Mouse (Mus musculus): ENCODE measurements around the gene Gm20388. TPM values are rescaled to one million over a fixed set of nuclear protein-coding genes. Genes with fewer than 3 reads are reported as not detected.

The Gm20388 gene
- polyA plus RNA-seq, 1 experiment, result 28.1 TPM

GRCm38 (mm10) chr8:122180116-122180515 is 2269.5 kb downstream of the Gm20388 start:
- Histone ChIP-seq H3K27ac (ENCODE audit: insufficient read depth, low read length) (no peak overlapping the region), H3K27me3 (ENCODE audit: control insufficient read depth, insufficient read depth, low read length, poor library complexity, severe bottlenecking) (no peaks in the 10 kb centered on the region), H3K9me3 (replicated peaks; ENCODE audit: control insufficient read depth, insufficient read depth, low read length, poor library complexity, severe bottlenecking) (no peaks in the 10 kb centered on the region), H3K4me3 (ENCODE audit: low read depth, low read length) (no peak overlapping the region), H3K9ac (ENCODE audit: low read depth, poor library complexity, severe bottlenecking) (no peak overlapping the region), H3K4me1 (ENCODE audit: control insufficient read depth, insufficient read depth, low read length) (peaks cover 10% of the 10 kb centered on the region), H3K36me3 (ENCODE audit: control insufficient read depth, insufficient read depth, low read length, poor library complexity, severe bottlenecking) (no peaks in the 10 kb centered on the region)
- no peak for TF ChIP-seq CTCF (IDR thresholded peaks at IDR 0.05; ENCODE audit: low read depth, low read length)
- no peak for TF ChIP-seq POLR2A (IDR thresholded peaks at IDR 0.05; ENCODE audit: insufficient read depth, low read length)
- TF ChIP-seq EP300 (IDR thresholded peaks at IDR 0.05; ENCODE audit: insufficient read depth, low read depth, low read length), result no peak

GRCm38 (mm10) chr8:122181414-122181813 is 2270.8 kb downstream of the Gm20388 start:
- no peak overlapping the region for H3K9ac ChIP-seq (ENCODE audit: low read depth, poor library complexity, severe bottlenecking)
- H3K4me1 ChIP-seq (ENCODE audit: control insufficient read depth, insufficient read depth, low read length), result peaks cover 8% of the 10 kb centered on the region
- no peaks in the 10 kb centered on the region for H3K36me3 ChIP-seq (ENCODE audit: control insufficient read depth, insufficient read depth, low read length, poor library complexity, severe bottlenecking)
- H3K4me3 ChIP-seq (ENCODE audit: low read depth, low read length), result no peak overlapping the region
- no peaks in the 10 kb centered on the region for H3K9me3 ChIP-seq (replicated peaks; ENCODE audit: control insufficient read depth, insufficient read depth, low read length, poor library complexity, severe bottlenecking)
- TF ChIP-seq EP300 (IDR thresholded peaks at IDR 0.05; ENCODE audit: insufficient read depth, low read depth, low read length) (no peak), POLR2A (IDR thresholded peaks at IDR 0.05; ENCODE audit: insufficient read depth, low read length) (no peak), CTCF (IDR thresholded peaks at IDR 0.05; ENCODE audit: low read depth, low read length) (no peak)
- H3K27ac ChIP-seq (ENCODE audit: insufficient read depth, low read length), result no peak overlapping the region
- H3K27me3 ChIP-seq (ENCODE audit: control insufficient read depth, insufficient read depth, low read length, poor library complexity, severe bottlenecking), result no peaks in the 10 kb centered on the region

- Histone ChIP-seq H3K4me3 (ENCODE audit: low read depth, low read length) (no peak overlapping the region), H3K9me3 (replicated peaks; ENCODE audit: control insufficient read depth, insufficient read depth, low read length, poor library complexity, severe bottlenecking) (no peaks in the 10 kb centered on the region), H3K4me1 (ENCODE audit: control insufficient read depth, insufficient read depth, low read length) (peaks cover 7% of the 10 kb centered on the region), H3K36me3 (ENCODE audit: control insufficient read depth, insufficient read depth, low read length, poor library complexity, severe bottlenecking) (no peaks in the 10 kb centered on the region), H3K27me3 (ENCODE audit: control insufficient read depth, insufficient read depth, low read length, poor library complexity, severe bottlenecking) (no peaks in the 10 kb centered on the region), H3K9ac (ENCODE audit: low read depth, poor library complexity, severe bottlenecking) (no peak overlapping the region), H3K27ac (ENCODE audit: insufficient read depth, low read length) (no peak overlapping the region)
- TF ChIP-seq POLR2A (IDR thresholded peaks at IDR 0.05; ENCODE audit: insufficient read depth, low read length), result no peak
- TF ChIP-seq EP300 (IDR thresholded peaks at IDR 0.05; ENCODE audit: insufficient read depth, low read depth, low read length), result no peak
- TF ChIP-seq CTCF (IDR thresholded peaks at IDR 0.05; ENCODE audit: low read depth, low read length), result no peak
Measured at GRCm38 (mm10) chr8:122181991-122182390, 2271.3 kb downstream of the Gm20388 start.

GRCm38 (mm10) chr8:122186363-122186974 is 2275.8 kb downstream of the Gm20388 start:
- Histone ChIP-seq H3K4me1 (ENCODE audit: control insufficient read depth, insufficient read depth, low read length) (no peaks in the 10 kb centered on the region), H3K9me3 (replicated peaks; ENCODE audit: control insufficient read depth, insufficient read depth, low read length, poor library complexity, severe bottlenecking) (no peaks in the 10 kb centered on the region), H3K9ac (ENCODE audit: low read depth, poor library complexity, severe bottlenecking) (no peak overlapping the region), H3K27me3 (ENCODE audit: control insufficient read depth, insufficient read depth, low read length, poor library complexity, severe bottlenecking) (no peaks in the 10 kb centered on the region), H3K36me3 (ENCODE audit: control insufficient read depth, insufficient read depth, low read length, poor library complexity, severe bottlenecking) (no peaks in the 10 kb centered on the region), H3K27ac (ENCODE audit: insufficient read depth, low read length) (no peak overlapping the region), H3K4me3 (ENCODE audit: low read depth, low read length) (no peak overlapping the region)
- TF ChIP-seq POLR2A (IDR thresholded peaks at IDR 0.05; ENCODE audit: insufficient read depth, low read length), result no peak
- no peak for TF ChIP-seq EP300 (IDR thresholded peaks at IDR 0.05; ENCODE audit: insufficient read depth, low read depth, low read length)
- TF ChIP-seq CTCF (IDR thresholded peaks at IDR 0.05; ENCODE audit: low read depth, low read length), result no peak

GRCm38 (mm10) chr8:122187271-122187670 is 2276.6 kb downstream of the Gm20388 start:
- no peaks in the 10 kb centered on the region for H3K9me3 ChIP-seq (replicated peaks; ENCODE audit: control insufficient read depth, insufficient read depth, low read length, poor library complexity, severe bottlenecking)
- no peak for TF ChIP-seq CTCF (IDR thresholded peaks at IDR 0.05; ENCODE audit: low read depth, low read length)
- TF ChIP-seq POLR2A (IDR thresholded peaks at IDR 0.05; ENCODE audit: insufficient read depth, low read length), result no peak
- no peaks in the 10 kb centered on the region for H3K4me1 ChIP-seq (ENCODE audit: control insufficient read depth, insufficient read depth, low read length)
- no peak overlapping the region for H3K4me3 ChIP-seq (ENCODE audit: low read depth, low read length)
- H3K36me3 ChIP-seq (ENCODE audit: control insufficient read depth, insufficient read depth, low read length, poor library complexity, severe bottlenecking), result no peaks in the 10 kb centered on the region
- no peaks in the 10 kb centered on the region for H3K27me3 ChIP-seq (ENCODE audit: control insufficient read depth, insufficient read depth, low read length, poor library complexity, severe bottlenecking)
- H3K27ac ChIP-seq (ENCODE audit: insufficient read depth, low read length), result no peak overlapping the region
- no peak overlapping the region for H3K9ac ChIP-seq (ENCODE audit: low read depth, poor library complexity, severe bottlenecking)

GRCm38 (mm10) chr8:122190349-122191053 is 2279.9 kb downstream of the Gm20388 start:
- Histone ChIP-seq H3K9ac (ENCODE audit: low read depth, poor library complexity, severe bottlenecking) (no peak overlapping the region), H3K4me3 (ENCODE audit: low read depth, low read length) (peak overlapping the region; percentile 14; the same call in 1 of the 2 replicates), H3K4me1 (ENCODE audit: control insufficient read depth, insufficient read depth, low read length) (no peaks in the 10 kb centered on the region), H3K9me3 (replicated peaks; ENCODE audit: control insufficient read depth, insufficient read depth, low read length, poor library complexity, severe bottlenecking) (no peaks in the 10 kb centered on the region), H3K27me3 (ENCODE audit: control insufficient read depth, insufficient read depth, low read length, poor library complexity, severe bottlenecking) (no peaks in the 10 kb centered on the region), H3K27ac (ENCODE audit: insufficient read depth, low read length) (no peak overlapping the region), H3K36me3 (ENCODE audit: control insufficient read depth, insufficient read depth, low read length, poor library complexity, severe bottlenecking) (no peaks in the 10 kb centered on the region)
- TF ChIP-seq POLR2A (IDR thresholded peaks at IDR 0.05; ENCODE audit: insufficient read depth, low read length) (no peak), CTCF (IDR thresholded peaks at IDR 0.05; ENCODE audit: low read depth, low read length) (no peak), EP300 (IDR thresholded peaks at IDR 0.05; ENCODE audit: insufficient read depth, low read depth, low read length) (no peak)

Data from ES-Bruce4 (cell line).